9 mouse cellular contexts compared by ENCODE assay signal in the genomic region with DNA sequence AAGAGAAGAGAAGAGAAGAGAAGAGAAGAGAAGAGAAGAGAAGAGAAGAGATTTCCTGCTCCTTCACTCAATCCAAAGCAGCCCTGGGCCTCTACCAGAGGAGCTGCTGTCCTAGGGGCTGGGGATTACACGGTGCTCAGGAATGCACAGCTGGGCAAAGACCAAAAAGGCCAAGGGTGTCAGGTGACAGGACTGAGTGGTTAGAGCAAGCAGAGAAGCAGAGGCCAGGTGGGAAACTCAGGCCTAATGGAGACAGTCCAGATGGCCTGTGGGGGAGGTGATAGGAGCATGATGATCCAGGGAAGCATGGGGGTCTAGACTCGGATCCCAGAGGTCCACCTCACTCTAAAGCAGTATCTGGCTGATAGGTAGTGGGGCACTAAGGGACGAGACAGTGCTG. TPM values are rescaled to one million over a fixed set of nuclear protein-coding genes. Genes with fewer than 3 reads are reported as not detected.
DNase-seq lines count a peak whose midpoint lies in the region; TF ChIP-seq lines count a peak whose summit lies in the region.
"Had no signal": no experiment of that assay in that cellular context is flagged by ENCODE, and none has a peak within 500 bp of the region (broad histone marks: within the 10 kb centered on the region; RNA-seq: fewer than 3 reads in every experiment).

No protein-coding gene starts in this region.

- peak overlapping the region; percentile 85 for H3K27ac ChIP-seq in ES-Bruce4 (ENCODE audit: insufficient read depth, low read length)

- peaks cover 5% of the 10 kb centered on the region; the same call in 1 of the 2 replicates for H3K36me3 ChIP-seq in ES-Bruce4 (ENCODE audit: control insufficient read depth, insufficient read depth, low read length, poor library complexity, severe bottlenecking)

- no peak for TF ChIP-seq POLR2A in ES-Bruce4 (IDR thresholded peaks at IDR 0.05; ENCODE audit: insufficient read depth, low read length)

- no peak overlapping the region for H3K9ac ChIP-seq in ES-Bruce4 (ENCODE audit: low read depth, poor library complexity, severe bottlenecking)

- TF ChIP-seq EP300 in ES-Bruce4 (IDR thresholded peaks at IDR 0.05; ENCODE audit: insufficient read depth, low read depth, low read length), result peak; percentile 83

- H3K27me3 ChIP-seq in ES-Bruce4 (ENCODE audit: control insufficient read depth, insufficient read depth, low read length, poor library complexity, severe bottlenecking), result no peaks in the 10 kb centered on the region

- peaks cover 15% of the 10 kb centered on the region for H3K4me1 ChIP-seq in ES-Bruce4 (ENCODE audit: control insufficient read depth, insufficient read depth, low read length)

- no peak overlapping the region for H3K4me3 ChIP-seq in ES-Bruce4 (ENCODE audit: low read depth, low read length)

- TF ChIP-seq CTCF in ES-Bruce4 (IDR thresholded peaks at IDR 0.05; ENCODE audit: low read depth, low read length), result no peak

- peak; percentile 70 for DNase-seq in 3134 (ENCODE audit: extremely low read depth, insufficient read length, low spot score)
- peak; percentile 36 for DNase-seq in gastrocnemius, postnatal 10 days
- DNase-seq in kidney, postnatal 10 days, result peak; percentile 52
- DNase-seq in B cell, adult 2 months, result no peak
- no peak for DNase-seq in thymus, postnatal 4 days
- DNase-seq in frontal cortex, postnatal 25 days (ENCODE audit: low spot score in 2 of 2), result no peak
- DNase-seq in urinary bladder, postnatal 10 days (ENCODE audit: low spot score), result no peak
- DNase-seq: adrenal gland, postnatal 10 days had no signal

- H3K9me3 ChIP-seq in ES-Bruce4 (replicated peaks; ENCODE audit: control insufficient read depth, insufficient read depth, low read length, poor library complexity, severe bottlenecking), result no peaks in the 10 kb centered on the region

RNA-seq across cellular contexts. Expression of a gene that starts 37.1 kb away (rescaled TPM):
- 3.4 and 4.2 TPM in 2 replicates for polyA plus RNA-seq in ES-Bruce4 (2011; ENCODE audit: insufficient read depth, insufficient read length, low read depth, missing spikeins)
- total RNA-seq in gastrocnemius, postnatal 10 days (2021), result 1 to 10 TPM; 9.0 to 9.5 TPM

RNA-seq across cellular contexts. Expression of a gene that starts 37.3 kb away (rescaled TPM):
- 70.5 and 70.8 TPM in 2 replicates for polyA plus RNA-seq in ES-Bruce4 (2011; ENCODE audit: insufficient read depth, insufficient read length, low read depth, missing spikeins)
- 100 to 1,000 TPM; 236 to 268 TPM for total RNA-seq in gastrocnemius, postnatal 10 days (2021)

RNA-seq across cellular contexts. Expression of a gene that starts 37.6 kb away (rescaled TPM):
- polyA plus RNA-seq in ES-Bruce4 (2011; ENCODE audit: insufficient read depth, insufficient read length, low read depth, missing spikeins), result not detected in 2 replicates
- under 1 TPM in 1 of 2 experiments, not detected in 1; 0.38 TPM for total RNA-seq in gastrocnemius, postnatal 10 days (2021)

RNA-seq across cellular contexts. Expression of a gene that starts 52.1 kb away (rescaled TPM):
- 0.96 and 1.2 TPM in 2 replicates for polyA plus RNA-seq in ES-Bruce4 (2011; ENCODE audit: insufficient read depth, insufficient read length, low read depth, missing spikeins)
- 10 to 100 TPM; 25.3 to 28.4 TPM for total RNA-seq in gastrocnemius, postnatal 10 days (2021)

RNA-seq across cellular contexts. Expression of a gene that starts 56.6 kb away (rescaled TPM):
- 155 TPM in 2 replicates for polyA plus RNA-seq in ES-Bruce4 (2011; ENCODE audit: insufficient read depth, insufficient read length, low read depth, missing spikeins)
- 10 to 100 TPM; 40.4 to 46.5 TPM for total RNA-seq in gastrocnemius, postnatal 10 days (2021)

Comparison
In these comparisons a context has a peak if more than half of its experiments do, and no peak if none do; other contexts are left out.
1. DNase-seq: peak in 3134 (single experiment), gastrocnemius, postnatal 10 days (single experiment) and kidney, postnatal 10 days (single experiment); none in B cell, adult 2 months (0 of 2), thymus, postnatal 4 days (single experiment), frontal cortex, postnatal 25 days (0 of 2) and urinary bladder, postnatal 10 days (single experiment).